In genomic region chr1:191836318-191836985, GRCm38 (mm10) we compare ENCODE assay signal across 14 mouse cellular contexts.
"Had no signal": no experiment of that assay in that cellular context is flagged by ENCODE, and none has a peak within 500 bp of the region (broad histone marks: within the 10 kb centered on the region; RNA-seq: fewer than 3 reads in every experiment).

No protein-coding gene starts in this region.

- H3K27me3 ChIP-seq: limb, embryonic 12.5 days; liver, embryonic 13.5 days; lung, embryonic 15.5 days; neural tube, embryonic 12.5 days had no signal

- H3K4me3 ChIP-seq: left cerebral cortex, adult 2 months; limb, embryonic 12.5 days; liver, embryonic 13.5 days; lung, embryonic 15.5 days; neural tube, embryonic 12.5 days had no signal

- H3K4me2 ChIP-seq: limb, embryonic 12.5 days; liver, embryonic 13.5 days; lung, embryonic 15.5 days; neural tube, embryonic 12.5 days had no signal

- H3K27ac ChIP-seq: left cerebral cortex, adult 2 months; limb, embryonic 12.5 days; liver, embryonic 13.5 days; lung, embryonic 15.5 days; macrophage; neural tube, embryonic 12.5 days had no signal

- DNase-seq: liver; liver, embryonic 13.5 days; liver, postnatal 0 days; lung, postnatal 14 days; midbrain, embryonic 14.5 days; right cerebral cortex, postnatal 14 days; thymus, postnatal 36 days had no signal

- ATAC-seq: inflammation-experienced regulatory T-cells, adult 6 months; intestine, postnatal 0 days; liver, postnatal 0 days had no signal

- H3K9me3 ChIP-seq: limb, embryonic 12.5 days; liver, embryonic 13.5 days; lung, embryonic 15.5 days; neural tube, embryonic 12.5 days had no signal

- H3K9ac ChIP-seq: limb, embryonic 12.5 days; liver, embryonic 13.5 days; liver, postnatal 0 days; lung, embryonic 15.5 days; neural tube, embryonic 12.5 days had no signal
